23 mouse cellular contexts compared by ENCODE assay signal in genomic region chr2:154639115-154639514, GRCm38 (mm10). TPM values are rescaled to one million over a fixed set of nuclear protein-coding genes. Genes with fewer than 3 reads are reported as not detected.
"Had no signal": no experiment of that assay in that cellular context is flagged by ENCODE, and none has a peak within 500 bp of the region (broad histone marks: within the 10 kb centered on the region; RNA-seq: fewer than 3 reads in every experiment).

No protein-coding gene starts in this region.

- H3K27me3 ChIP-seq: limb, embryonic 13.5 days; liver, embryonic 15.5 days; midbrain, embryonic 12.5 days; midbrain, embryonic 15.5 days; neural tube, embryonic 12.5 days; neural tube, embryonic 15.5 days had no signal

- ATAC-seq: midbrain, embryonic 15.5 days had no signal

- H3K4me3 ChIP-seq: layer of hippocampus, adult 2 months; limb, embryonic 10.5 days; limb, embryonic 13.5 days; liver, embryonic 15.5 days; midbrain, embryonic 12.5 days; midbrain, embryonic 15.5 days; neural tube, embryonic 12.5 days; neural tube, embryonic 15.5 days had no signal

- H3K9ac ChIP-seq: limb, embryonic 13.5 days; liver, embryonic 15.5 days; midbrain, embryonic 12.5 days; midbrain, embryonic 15.5 days; neural tube, embryonic 12.5 days; neural tube, embryonic 15.5 days had no signal

- H3K27ac ChIP-seq: kidney, postnatal 0 days; layer of hippocampus, adult 2 months; limb, embryonic 10.5 days; limb, embryonic 13.5 days; liver, embryonic 15.5 days; midbrain, embryonic 12.5 days; midbrain, embryonic 15.5 days; neural tube, embryonic 12.5 days; neural tube, embryonic 15.5 days had no signal

- H3K4me2 ChIP-seq: limb, embryonic 13.5 days; liver, embryonic 15.5 days; midbrain, embryonic 12.5 days; midbrain, embryonic 15.5 days; neural tube, embryonic 12.5 days; neural tube, embryonic 15.5 days had no signal

- DNase-seq: kidney, adult 18-20 months; kidney, adult 9 months; kidney, postnatal 25 days; layer of hippocampus, adult 9-11 months; lung, adult 2 months; lung, postnatal 14 days; lung, postnatal 4 days; retina, postnatal 1 day; right cerebral cortex, postnatal 25 days; thymus, adult 18-20 months; thymus, postnatal 36 days had no signal

- H3K9me3 ChIP-seq: limb, embryonic 10.5 days; liver, embryonic 15.5 days; midbrain, embryonic 15.5 days; neural tube, embryonic 12.5 days; neural tube, embryonic 15.5 days had no signal

- H3K4me1 ChIP-seq: limb, embryonic 10.5 days; limb, embryonic 13.5 days; midbrain, embryonic 12.5 days; midbrain, embryonic 15.5 days; neural tube, embryonic 12.5 days; neural tube, embryonic 15.5 days had no signal

RNA-seq across cellular contexts. Expression of gene 4930519P11Rik, which starts 25.9 kb away (rescaled TPM):
- polyA plus RNA-seq: large intestine, adult 2 months; liver, embryonic 15.5 days; lung, embryonic 16.5 days; stomach, embryonic 16.5 days had no signal
